Mouse (Mus musculus) spleen, adult 2 months (tissue): ENCODE data around the gene Efcab3. TPM values are rescaled to one million over a fixed set of nuclear protein-coding genes. Genes with fewer than 3 reads are reported as not detected.
"Not testable (repeated sequence)": the region's sequence is repeated elsewhere in the genome, so short reads cannot be mapped to it uniquely, and the experiment has no call there.

Experiments
- DNase-seq, 2 experiments: peaks; one replicate each; pipeline versions ENCODE4 v3.0.0 to v3.0.0-alpha.2; 2012 to 2021; ENCODE audit warnings: low spot score in 2 of 2, low read depth in 1 of 2
- H3K27ac ChIP-seq: fragments of 200-500 bp; 2 replicates; pipeline ENCODE4 v1.5.1; 2012; ENCODE audit warnings: low read length, inconsistent platforms; ENCODE audit not compliant: insufficient read depth
- H3K27me3 ChIP-seq: fragments of 200-500 bp; 2 replicates; pipeline ENCODE4 v1.6.1; 2012; ENCODE audit warnings: mild to moderate bottlenecking, moderate library complexity, low read length, inconsistent platforms; ENCODE audit not compliant: control insufficient read depth, insufficient read depth
- H3K36me3 ChIP-seq: fragments of 200-500 bp; 2 replicates; pipeline ENCODE4 v1.6.1; 2012; ENCODE audit warnings: mild to moderate bottlenecking, low read length, inconsistent platforms; ENCODE audit not compliant: control insufficient read depth, insufficient read depth
- H3K4me1 ChIP-seq: fragments of 200-500 bp; 2 replicates; pipeline ENCODE4 v1.6.1; 2011; ENCODE audit warnings: inconsistent platforms; ENCODE audit not compliant: control insufficient read depth, insufficient read depth, insufficient read length
- H3K4me3 ChIP-seq: fragments of 200-500 bp; 2 replicates; pipeline ENCODE4 v1.5.1; 2011; ENCODE audit warnings: mild to moderate bottlenecking, inconsistent platforms; ENCODE audit not compliant: insufficient read depth, insufficient read length; ENCODE audit errors: extremely low read depth
- CTCF ChIP-seq: fragments of 200-500 bp; IDR thresholded peaks from 2 replicates; pipeline ENCODE4 v1.5.1; 2011; ENCODE audit warnings: mild to moderate bottlenecking, inconsistent platforms; ENCODE audit not compliant: insufficient read depth, insufficient read length, insufficient replicate concordance; ENCODE audit errors: extremely low read depth
- POLR2A ChIP-seq: fragments of 200-500 bp; IDR thresholded peaks from 2 replicates; pipeline ENCODE4 v1.6.1; 2011; ENCODE audit warnings: low read depth, low read length, inconsistent platforms
- WGBS: fragments of 180-500 bp; shearing (Covaris S2); methylation state at CpG from one replicate; pipeline ENCODE4 v1.1.7; 2018; 5-methylcytosine and 5-hydroxymethylcytosine counted together
- polyA plus RNA-seq: library from polyadenylated mRNA; depleted of rRNA; stranded (reverse); fragments of >200 nt; gene quantifications from 2 replicates; pipeline ENCODE4 v1.2.3, GENCODE M21; 2012; rRNA removed

Efcab3 gene
- not detected in 2 replicates for polyA plus RNA-seq

- TF ChIP-seq POLR2A = no peak
- TF ChIP-seq CTCF = no peak
Observed at GRCm38 (mm10) chr11:105063292-105063691, at the start of gene Efcab3. Gene Efcab3 (plus strand): TSS chr11:105063592.

GRCm38 (mm10) chr11:105021071-105021470 lies 42.3 kb upstream of the Efcab3 start:
- no peaks in the 10 kb centered on the region for H3K27me3 ChIP-seq
- H3K27ac ChIP-seq = no peak overlapping the region
- 71% methylated on average over 7 of the region's 7 CpGs for WGBS
- TF ChIP-seq POLR2A (no peak), CTCF (no peak)
- H3K36me3 ChIP-seq = no peaks in the 10 kb centered on the region
- DNase-seq = no peak
- H3K4me1 ChIP-seq = no peaks in the 10 kb centered on the region
- H3K4me3 ChIP-seq = no peak overlapping the region

More at GRCm38 (mm10) chr11:105063292-105063691, at the start of gene Efcab3:
- H3K27ac ChIP-seq = no peak within 1 kb of the TSS
- H3K36me3 ChIP-seq = no peaks in the 10 kb centered on the region
- H3K4me3 ChIP-seq = no peak within 1 kb of the TSS
- WGBS = 91% methylated on average over 5 of the region's 5 CpGs
- no peaks in the 10 kb centered on the region for H3K27me3 ChIP-seq
- no peak for DNase-seq
- H3K4me1 ChIP-seq = no peaks in the 10 kb centered on the region

GRCm38 (mm10) chr11:105028744-105029348 lies 34.5 kb upstream of the Efcab3 start:
- Histone ChIP-seq H3K27me3 (no peaks in the 10 kb centered on the region), H3K4me1 (no peaks in the 10 kb centered on the region), H3K27ac (no peak overlapping the region), H3K36me3 (no peaks in the 10 kb centered on the region), H3K4me3 (no peak overlapping the region)
- WGBS = 65% methylated on average over 6 of the region's 6 CpGs
- DNase-seq = no peak
- TF ChIP-seq CTCF (no peak), POLR2A (no peak)

- WGBS = 75% methylated on average over 8 of the region's 8 CpGs
- Histone ChIP-seq H3K27me3 (no peaks in the 10 kb centered on the region), H3K27ac (no peak overlapping the region), H3K4me1 (no peaks in the 10 kb centered on the region), H3K4me3 (no peak overlapping the region), H3K36me3 (no peaks in the 10 kb centered on the region)
- no peak for TF ChIP-seq CTCF
- no peak for TF ChIP-seq POLR2A
- DNase-seq = no peak
Observed at GRCm38 (mm10) chr11:105029525-105029924, 33.9 kb upstream of the Efcab3 start.

DNA sequence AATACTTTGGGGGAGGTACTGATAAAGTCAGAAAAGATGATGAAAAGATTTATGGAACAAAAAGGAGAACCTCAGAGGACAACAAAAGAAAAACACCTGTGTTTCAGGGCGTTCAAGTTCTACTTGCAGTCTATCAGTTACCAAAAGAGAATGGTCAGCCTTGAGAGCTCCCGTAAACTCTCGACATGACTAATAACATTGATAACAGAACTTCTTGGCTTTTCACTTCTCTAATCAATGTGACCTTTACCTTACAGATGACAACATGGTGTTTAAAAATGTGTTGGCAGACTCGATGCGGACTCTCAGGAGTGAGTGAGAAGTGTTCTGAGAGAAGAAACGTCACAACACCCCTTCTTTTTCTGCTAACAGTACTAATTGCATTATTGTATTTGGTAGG lies 33.2 kb upstream of the Efcab3 start:
- TF ChIP-seq POLR2A (no peak), CTCF (no peak)
- no peak overlapping the region for H3K4me3 ChIP-seq
- WGBS = 85% methylated on average over 6 of the region's 6 CpGs

DNA sequence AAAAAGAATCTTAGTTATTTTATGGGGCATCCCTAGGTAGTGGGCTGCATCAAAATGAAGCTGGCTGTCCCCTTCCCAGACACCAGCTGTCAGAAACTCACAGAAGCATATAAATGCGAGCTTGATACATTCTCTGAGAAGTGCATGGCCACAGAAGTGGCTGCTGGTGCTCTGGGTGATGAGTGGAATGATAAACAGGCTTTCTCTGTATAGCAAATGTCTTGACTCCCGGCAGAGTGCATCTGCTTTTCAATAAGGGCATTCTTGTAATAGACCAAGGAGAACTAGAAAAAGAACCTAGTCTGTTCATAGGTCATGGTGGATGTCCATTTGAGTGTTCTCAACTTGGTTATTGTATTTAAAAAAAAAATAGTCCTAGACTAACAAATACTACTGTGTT lies 32.3 kb upstream of the Efcab3 start:
- no peak overlapping the region for H3K4me3 ChIP-seq
- no peaks in the 10 kb centered on the region for H3K36me3 ChIP-seq
- no peak overlapping the region for H3K27ac ChIP-seq
- no peaks in the 10 kb centered on the region for H3K27me3 ChIP-seq
- DNase-seq = no peak
- H3K4me1 ChIP-seq = no peaks in the 10 kb centered on the region
- TF ChIP-seq POLR2A (no peak), CTCF (no peak)
- WGBS = 77% methylated on average over 2 of the region's 2 CpGs

More for the DNA sequence above, 33.2 kb upstream of the Efcab3 start:
- H3K4me1 ChIP-seq = no peaks in the 10 kb centered on the region
- H3K27ac ChIP-seq = no peak overlapping the region
- no peaks in the 10 kb centered on the region for H3K36me3 ChIP-seq
- H3K27me3 ChIP-seq = no peaks in the 10 kb centered on the region
- no peak for DNase-seq

GRCm38 (mm10) chr11:105035081-105035480 lies 28.3 kb upstream of the Efcab3 start:
- no peaks in the 10 kb centered on the region for H3K27me3 ChIP-seq
- WGBS = 97% methylated on average over 1 of the region's 1 CpGs
- H3K27ac ChIP-seq = no peak overlapping the region
- no peaks in the 10 kb centered on the region for H3K36me3 ChIP-seq
- H3K4me1 ChIP-seq = no peaks in the 10 kb centered on the region
- no peak overlapping the region for H3K4me3 ChIP-seq
- no peak for DNase-seq
- no peak for TF ChIP-seq CTCF

- not testable (repeated sequence) for H3K4me1 ChIP-seq, DNase-seq
- WGBS = 81% methylated on average over 22 of the region's 22 CpGs
Observed at GRCm38 (mm10) chr11:105112448-105112847, 49.1 kb downstream of the Efcab3 start.

More at GRCm38 (mm10) chr11:105112448-105112847, 49.1 kb downstream of the Efcab3 start:
- not testable (repeated sequence) for H3K36me3 ChIP-seq, H3K4me3 ChIP-seq, H3K27ac ChIP-seq, H3K27me3 ChIP-seq
